Mouse (Mus musculus): ENCODE data around the gene Abl1. TPM values are rescaled to one million over a fixed set of nuclear protein-coding genes. Genes with fewer than 3 reads are reported as not detected.

Abl1 gene
- total RNA-seq (2012; rRNA removed) (14.6 and 15.2 TPM in 2 replicates), total RNA-seq (2014; rRNA removed) (9.8 and 11.2 TPM in 2 replicates), polyA plus RNA-seq (2012; ENCODE audit: insufficient read length, low read depth) (19.9 and 22.4 TPM in 2 replicates)

DNA sequence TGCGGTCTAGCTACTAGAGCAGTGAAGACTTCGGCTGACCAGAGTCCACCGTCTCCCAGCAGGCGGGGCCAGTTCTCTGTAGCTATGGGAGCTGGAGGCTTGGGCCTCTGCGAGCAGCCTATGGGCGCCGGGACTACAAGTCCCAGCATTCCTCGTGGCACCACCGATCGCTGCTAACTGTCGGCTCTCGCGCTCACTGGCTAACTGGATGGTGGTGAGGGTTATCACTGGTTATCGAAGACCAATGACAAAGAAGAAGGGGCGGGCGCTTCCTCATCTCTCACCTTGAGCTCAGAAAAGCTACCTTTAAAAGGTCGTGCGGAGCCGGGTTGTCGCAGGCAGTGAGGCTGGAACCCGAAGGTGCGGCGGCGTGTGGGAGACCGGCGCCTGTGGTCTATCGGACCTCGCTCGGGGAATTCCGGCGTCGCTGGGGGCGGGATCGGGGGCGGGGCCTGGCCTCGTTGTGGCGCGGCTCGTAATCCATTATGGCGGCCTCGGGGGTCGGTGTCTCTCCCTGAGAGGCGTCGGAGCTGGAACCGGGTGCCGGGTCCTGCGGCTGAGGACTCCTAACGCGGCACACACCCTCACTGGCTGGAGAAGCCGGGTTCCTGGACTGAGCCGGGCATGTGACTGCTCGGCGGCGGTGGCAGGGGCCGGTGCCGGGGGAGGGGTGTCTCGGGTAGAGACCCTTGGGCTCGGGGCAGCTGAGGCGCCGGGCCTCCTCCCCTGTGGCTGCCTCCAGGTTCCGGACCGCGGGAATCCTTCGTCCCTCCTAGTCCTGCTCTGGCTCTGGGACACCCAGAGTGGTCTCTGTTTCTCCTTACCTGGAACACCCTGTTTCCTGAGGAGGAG is at the start of gene Abl1:
Abl1 (plus strand) TSS at position 303 of the 852 bp plus-strand sequence.
- DNase-seq (ENCODE audit: extremely low read depth), result peak; percentile 97
- Histone ChIP-seq H3K9me3 (replicated peaks; ENCODE audit: low read length) (no peaks in the 10 kb centered on the region), H3K4me1 (ENCODE audit: control insufficient read depth in 1 of 2, insufficient read depth in 2 of 2) (peaks cover 3 to 26% of the 10 kb centered on the region in 2 experiments; a peak in 3 of 4 replicates), H3K36me3 (replicated peaks in 1 of 2; ENCODE audit: control insufficient read depth in 1 of 2, insufficient read depth in 1 of 2, low read length in 1 of 2) (peaks cover 0 to 7% of the 10 kb centered on the region in 2 experiments), H3K27ac (ENCODE audit: insufficient read depth, low read depth) (peak within 1 kb of the TSS; percentile 69), H3K9ac (ENCODE audit: insufficient read depth, low read depth) (peak within 1 kb of the TSS; percentile 83), H3K79me2 (replicated peaks; ENCODE audit: control insufficient read depth, extremely low read depth, insufficient read depth, poor library complexity, severe bottlenecking) (peaks cover 2% of the 10 kb centered on the region; the same call in 1 of the 2 replicates), H3K4me3 (replicated peaks in 1 of 3; ENCODE audit: low read depth in 2 of 3, low read length in 2 of 3, poor library complexity in 1 of 3) (peak within 1 kb of the TSS; percentile 70 to 87 (median 81)), H3K4me2 (ENCODE audit: insufficient read depth, low read depth, poor library complexity, severe bottlenecking) (peak within 1 kb of the TSS; percentile 99), H3K27me3 (replicated peaks) (no peaks in the 10 kb centered on the region)
- dilution Hi-C loops (cut with MboI; ENCODE audit: extremely low pct_ligation_motif_present, extremely low pct_unique_long_range_greater_than_20kb, low sequenced_read_pairs) (no loop called here), in situ Hi-C loops (cut with MboI; ENCODE audit: low pct_ligation_motif_present, low pct_unique_long_range_greater_than_20kb, low sequenced_read_pairs) (loop anchor here (5.0 to 10.0 kb wide), 2 partner anchors 99 to 197 kb away; partner anchors contain the start of gene Lamc3)
- TF ChIP-seq ELF1 (IDR thresholded peaks at IDR 0.05; ENCODE audit: low read depth, low read length), result peak; percentile 92
- TF ChIP-seq MXI1 (IDR thresholded peaks at IDR 0.05; ENCODE audit: low read depth, low read length), result peak; percentile 17
- peak; percentile 17; the same call in 1 of the 2 replicates for TF ChIP-seq SMC3 (IDR thresholded peaks at IDR 0.05; ENCODE audit: low read depth, low read length)
- TF ChIP-seq JUN (IDR thresholded peaks at IDR 0.05; ENCODE audit: insufficient read depth, low read depth, low read length), result no peak
- TF ChIP-seq RAD21 (IDR thresholded peaks at IDR 0.05; ENCODE audit: low read depth, low read length), result peak; percentile 21
- peak; percentile 57; the same call in 1 of the 2 replicates for TF ChIP-seq TCF12 (IDR thresholded peaks at IDR 0.05; ENCODE audit: low read depth, low read length)
- peak; percentile 39; the same call in 1 of the 2 replicates for TF ChIP-seq GABPA (IDR thresholded peaks at IDR 0.05; ENCODE audit: insufficient replicate concordance, low read depth, low read length)
- no peak for TF ChIP-seq USF1 (IDR thresholded peaks at IDR 0.05; ENCODE audit: low read depth, low read length)
- TF ChIP-seq MAFK (IDR thresholded peaks at IDR 0.05; ENCODE audit: insufficient replicate concordance, low read length), result no peak
- TF ChIP-seq POLR2AphosphoS2 (IDR thresholded peaks at IDR 0.05; ENCODE audit: low read depth, low read length), result no peak
- TF ChIP-seq NRF1 (IDR thresholded peaks at IDR 0.05; ENCODE audit: low read depth, low read length), result 0 out of 2 replicates have a peak, but pooled peaks have one; percentile 28
- 0 out of 2 replicates have a peak, but pooled peaks have one; percentile 13 for TF ChIP-seq TBP (conservative IDR thresholded peaks at IDR 0.05; ENCODE audit: low read depth, low read length)
- no peak for TF ChIP-seq MAX (IDR thresholded peaks at IDR 0.05; ENCODE audit: low read length)
- peak; percentile 35; the same call in 1 of the 2 replicates for TF ChIP-seq IRF4 (IDR thresholded peaks at IDR 0.05; ENCODE audit: low read depth, low read length)
- TF ChIP-seq CTCF (conservative IDR thresholded peaks at IDR 0.05 in 1 of 2, IDR thresholded peaks at IDR 0.05 in 1 of 2; ENCODE audit: low read depth in 2 of 2, low read length in 2 of 2), result peak in 1 of 2 experiments; percentile 48; a peak in 2 of 4 replicates
- TF ChIP-seq KAT2A (IDR thresholded peaks at IDR 0.05; ENCODE audit: insufficient replicate concordance, low read length), result peak; percentile 91; the same call in 1 of the 2 replicates
- TF ChIP-seq UBTF (IDR thresholded peaks at IDR 0.05; ENCODE audit: low read depth, low read length), result peak; percentile 39; the same call in 1 of the 2 replicates
- TF ChIP-seq ZC3H11A (IDR thresholded peaks at IDR 0.05; ENCODE audit: low read depth, low read length), result no peak
- peak; percentile 96 for TF ChIP-seq CHD2 (IDR thresholded peaks at IDR 0.05; ENCODE audit: low read length)
- TF ChIP-seq HCFC1 (IDR thresholded peaks at IDR 0.05; ENCODE audit: low read depth, low read length), result peak; percentile 99
- TF ChIP-seq NELFE (IDR thresholded peaks at IDR 0.05; ENCODE audit: low read depth, low read length), result peak; percentile 70
- peak; percentile 87 for TF ChIP-seq POLR2A (IDR thresholded peaks at IDR 0.05; ENCODE audit: low read depth, low read length)
- 0 out of 2 replicates have a peak, but pooled peaks have one; percentile 33 for TF ChIP-seq MAZ (IDR thresholded peaks at IDR 0.05; ENCODE audit: low read depth, low read length)

Data from CH12.LX (cell line).